Mouse (Mus musculus): ENCODE results near the gene Susd6. TPM values are rescaled to one million over a fixed set of nuclear protein-coding genes. Genes with fewer than 3 reads are reported as not detected.

The Susd6 gene
- total RNA-seq (2021) = 47.4 and 49.9 TPM in 2 replicates
- long read RNA-seq, experiment 1, full-length matches to known transcripts = 16 of 30 reads
- long read RNA-seq, experiment 1, partial matches to known transcripts = 13 of 30 reads
- long read RNA-seq, experiment 1, other reads (novel, unspliced or antisense) = 1 of 30 reads
- long read RNA-seq, experiment 2, full-length matches to known transcripts = 12 of 35 reads
- long read RNA-seq, experiment 2, partial matches to known transcripts = 20 of 35 reads
- long read RNA-seq, experiment 2, other reads (novel, unspliced or antisense) = 3 of 35 reads

DNA sequence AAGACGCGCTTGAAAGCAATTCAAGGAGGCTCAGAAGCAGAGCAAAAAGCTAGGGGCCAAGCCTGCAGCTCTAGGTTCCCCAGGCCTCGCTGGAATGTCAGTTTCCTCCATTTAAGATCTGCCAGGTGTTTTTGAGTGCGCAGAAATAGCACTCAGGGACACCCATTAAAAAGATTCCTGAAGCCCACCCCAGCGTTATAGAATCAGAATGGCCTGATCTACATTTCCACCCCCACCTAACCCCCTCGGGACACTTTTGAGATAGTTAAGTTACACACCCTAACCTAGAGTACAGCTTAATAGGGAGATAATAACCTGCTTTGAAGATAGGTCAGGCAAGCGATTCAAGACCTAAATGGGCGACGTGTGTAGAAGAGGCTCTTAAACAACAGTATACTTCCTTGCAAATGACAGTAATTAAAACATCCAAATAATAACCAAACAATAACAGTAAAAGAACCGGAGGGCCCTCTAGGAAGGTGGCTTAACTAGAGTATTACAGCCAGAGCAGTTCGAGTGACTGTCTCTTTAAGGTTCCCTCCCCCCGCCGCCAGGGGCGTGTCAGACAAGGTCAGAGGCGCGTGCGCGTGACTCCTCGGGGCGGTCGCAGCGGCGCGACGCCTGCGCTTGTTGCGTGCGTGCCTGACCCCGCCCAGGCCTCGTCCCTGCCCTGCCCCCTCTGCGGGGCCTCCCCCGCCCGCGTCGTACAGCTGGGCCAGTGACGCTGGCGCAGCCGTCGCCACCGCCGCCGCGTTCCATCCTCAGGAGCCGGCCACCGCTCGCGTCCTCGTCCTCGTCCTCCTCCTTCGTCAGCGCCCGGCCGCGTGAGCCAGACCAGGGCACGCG is at the start of gene Susd6:
Gene Susd6, plus strand, starts transcription at position 662 of the 846 bp plus-strand sequence.
- peak; percentile 100 for DNase-seq

- DNase-seq = no peak
Observed at GRCm38 (mm10) chr12:80744614-80745013, 45.7 kb upstream of the Susd6 start.

GRCm38 (mm10) chr12:80746031-80746813 is 44.1 kb upstream of the Susd6 start:
- DNase-seq = no peak

DNA sequence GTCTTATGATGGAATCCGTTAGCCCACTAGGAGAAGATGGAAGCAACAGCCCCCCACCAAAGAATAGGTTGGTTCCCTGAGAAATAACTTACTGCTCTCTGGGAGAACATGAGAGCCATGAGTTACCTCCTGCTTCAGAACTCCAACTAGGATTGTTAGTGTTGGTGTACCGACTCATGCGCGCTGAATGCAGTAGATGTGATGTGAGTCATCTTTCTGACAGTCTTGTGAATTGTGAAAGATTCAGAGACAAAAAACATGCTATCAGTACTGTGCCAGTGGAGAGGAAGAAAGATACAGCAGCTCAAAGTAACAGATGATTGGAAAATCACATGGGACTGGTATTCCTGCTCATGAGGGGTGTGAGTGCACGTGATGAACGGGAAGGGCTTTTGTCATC is 38.8 kb upstream of the Susd6 start:
- no peak for DNase-seq

GRCm38 (mm10) chr12:80757751-80758558 is 32.4 kb upstream of the Susd6 start:
- peak; percentile 76 for DNase-seq

GRCm38 (mm10) chr12:80758559-80759386 is 31.5 kb upstream of the Susd6 start:
- DNase-seq = peak; percentile 39

DNA sequence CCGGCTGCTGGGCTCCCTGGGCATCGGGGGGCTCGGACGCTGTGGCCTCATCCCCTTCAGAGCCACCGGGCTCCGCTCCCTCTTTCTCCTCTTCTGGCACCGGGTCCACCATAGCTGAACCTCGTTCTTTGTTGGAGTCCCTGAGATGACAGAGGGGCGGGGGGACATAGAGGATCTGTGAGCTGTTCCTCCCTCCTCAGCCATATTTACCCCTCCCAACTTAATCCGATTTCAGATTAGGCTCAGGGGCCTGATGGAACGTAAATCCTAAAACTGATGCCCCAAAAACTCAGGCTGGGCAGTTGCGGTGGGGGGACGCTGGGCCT is 31.0 kb upstream of the Susd6 start:
- no peak for DNase-seq

- DNase-seq = no peak
Observed at GRCm38 (mm10) chr12:80759713-80760395, 30.5 kb upstream of the Susd6 start.

DNA sequence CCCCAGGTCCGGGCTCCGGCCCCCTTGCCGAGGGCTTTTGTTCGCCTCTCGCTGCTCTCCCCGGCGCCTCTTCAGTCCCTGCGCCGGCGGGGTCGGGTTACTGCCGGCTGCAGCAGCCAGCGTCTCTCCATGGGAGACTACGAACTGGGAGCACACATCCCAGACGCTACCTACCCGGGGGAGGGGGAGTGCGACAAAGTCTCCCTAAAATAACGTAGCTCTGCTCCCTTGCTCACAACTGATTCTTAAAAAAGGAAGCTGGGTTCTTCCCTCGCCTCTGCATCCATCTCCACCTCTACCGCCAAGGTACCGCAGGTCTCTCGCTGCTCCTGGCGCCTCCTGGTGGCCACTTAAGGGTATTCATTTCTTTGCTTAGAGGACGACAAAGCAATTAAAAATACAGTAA is 29.9 kb upstream of the Susd6 start, which contains the start of gene Ccdc177:
Gene Ccdc177, minus strand, starts transcription at position 292 of the 406 bp plus-strand sequence.
- DNase-seq = peak; percentile 86

DNA sequence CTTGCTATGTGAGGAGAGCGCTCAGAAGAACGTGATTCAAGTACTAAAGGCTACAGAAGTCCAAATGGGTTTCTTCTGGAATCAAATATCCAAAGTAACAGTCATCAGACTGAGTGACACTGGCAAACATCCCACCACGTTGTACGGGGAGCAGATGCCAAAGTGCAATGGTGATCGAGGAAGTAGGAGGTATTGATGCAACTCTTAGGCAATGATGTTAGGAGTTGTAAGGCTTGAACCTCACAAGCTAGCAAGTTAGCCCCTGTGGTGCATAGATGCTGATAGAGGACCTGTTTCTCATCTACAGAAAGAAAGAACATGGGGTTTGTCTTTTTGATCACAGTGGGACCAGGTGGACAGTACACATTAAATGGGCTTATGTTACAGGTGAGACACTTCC is 27.3 kb upstream of the Susd6 start:
- no peak for DNase-seq

DNA sequence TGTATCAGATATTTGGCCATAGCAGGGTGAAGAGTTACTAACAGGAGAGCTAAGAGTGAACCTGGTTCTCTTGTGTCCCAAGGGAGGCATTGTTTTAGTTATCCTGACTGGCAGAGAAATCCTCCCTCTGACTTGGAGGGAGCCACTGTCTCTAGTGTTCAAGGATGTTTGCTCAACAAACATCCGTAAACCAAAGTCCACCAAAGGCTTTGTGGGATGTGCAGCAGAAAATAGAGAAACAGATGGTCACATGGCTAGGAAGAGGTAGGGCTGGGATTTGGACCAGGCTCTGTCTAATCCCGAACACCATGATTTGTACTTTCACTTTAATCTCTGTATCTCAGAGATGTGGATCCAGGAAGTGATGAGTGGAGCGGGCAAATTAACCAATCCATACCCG is 26.2 kb upstream of the Susd6 start:
- no peak for DNase-seq

GRCm38 (mm10) chr12:80769697-80770096 is 20.6 kb upstream of the Susd6 start:
- DNase-seq = peak; percentile 86

- no peak for DNase-seq
Observed at GRCm38 (mm10) chr12:80774786-80775185, 15.5 kb upstream of the Susd6 start.

GRCm38 (mm10) chr12:80776046-80776634 is 14.2 kb upstream of the Susd6 start:
- DNase-seq = no peak

DNA sequence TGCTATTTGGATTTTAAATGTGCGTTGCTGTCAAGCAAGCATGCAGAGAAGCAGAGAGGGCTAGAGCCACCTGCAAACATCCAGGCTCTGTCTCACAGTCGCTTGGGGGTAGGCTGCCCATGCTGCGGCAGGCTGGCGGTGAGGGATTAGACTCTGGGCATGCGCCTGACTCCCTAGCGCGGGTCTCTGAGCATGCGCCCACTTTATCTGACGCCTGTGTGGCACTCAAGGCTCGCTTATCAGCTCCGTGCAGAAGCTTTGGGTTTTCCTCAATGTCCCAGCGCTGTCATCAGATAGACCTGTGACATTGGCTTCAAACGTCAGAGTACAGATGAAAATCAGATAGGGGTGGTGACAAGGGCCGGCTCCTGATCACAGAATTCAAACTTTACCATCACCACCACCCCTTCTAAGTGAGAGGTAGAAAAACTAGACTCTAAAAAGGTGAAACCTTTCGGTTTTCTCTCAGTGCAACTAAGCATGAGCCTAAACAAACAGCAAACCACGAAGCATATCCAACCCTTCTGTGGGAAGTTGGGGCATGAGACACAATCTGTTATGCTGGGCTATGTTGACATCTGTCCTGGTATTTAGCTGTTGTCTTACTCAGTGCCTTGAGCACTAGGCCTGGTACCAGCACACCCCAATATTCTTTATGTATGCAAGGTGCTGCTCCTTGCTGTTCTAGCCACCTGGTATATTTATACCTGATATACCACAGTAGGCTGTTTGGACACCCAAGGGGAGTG is 11.9 kb upstream of the Susd6 start:
- no peak for DNase-seq

GRCm38 (mm10) chr12:80779760-80780159 is 10.6 kb upstream of the Susd6 start:
- no peak for DNase-seq

DNA sequence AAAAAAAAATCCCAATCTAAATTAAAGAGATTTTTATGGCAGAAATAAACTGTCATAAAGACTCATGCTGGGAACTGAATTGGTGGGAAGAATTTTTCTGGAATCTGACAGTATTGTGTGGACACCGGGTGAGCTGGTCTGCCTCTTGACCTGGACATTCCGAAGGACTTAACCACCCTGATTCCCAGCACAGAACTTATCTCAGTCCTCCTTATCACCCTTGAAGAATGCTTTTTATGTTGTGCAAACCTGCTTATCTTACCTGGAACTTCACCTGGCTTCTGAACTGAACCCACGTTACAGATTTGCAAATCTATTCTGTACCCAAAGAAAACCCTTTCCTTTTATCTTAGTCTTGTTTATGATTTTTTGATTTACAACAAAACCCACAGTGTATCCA is 8.1 kb upstream of the Susd6 start:
- DNase-seq = no peak

DNA sequence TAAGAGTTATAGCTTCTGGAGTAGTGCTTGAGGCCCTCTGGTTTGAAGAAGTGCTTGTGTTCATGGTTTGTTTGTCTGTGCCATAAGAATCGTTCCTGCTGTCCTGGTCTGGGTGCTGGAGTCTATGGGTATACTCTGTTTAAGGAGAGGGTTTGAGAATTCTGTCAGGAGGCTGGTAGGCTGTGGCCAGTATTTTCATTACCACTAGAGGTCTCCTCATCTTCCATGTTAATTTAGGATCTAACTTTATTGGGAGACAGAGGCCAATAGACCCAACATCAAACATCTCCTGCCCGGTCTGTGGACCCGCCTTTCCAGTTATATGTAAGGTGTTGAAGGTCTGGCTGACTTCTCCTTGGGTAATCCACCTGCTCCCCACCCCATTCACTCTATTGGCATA is 7.4 kb upstream of the Susd6 start:
- no peak for DNase-seq

GRCm38 (mm10) chr12:80783889-80784288 is 6.4 kb upstream of the Susd6 start:
- no peak for DNase-seq
